Mouse (Mus musculus): ENCODE measurements around the gene Npc1l1.

Gene Npc1l1

GRCm38 (mm10) chr11:6163062-6163461, 66.9 kb downstream of the Npc1l1 start:
- no peak for DNase-seq (ENCODE audit: low spot score in 2 of 2)

- DNase-seq (ENCODE audit: low spot score in 2 of 2): no peak
These were observed 68.4 kb downstream of the Npc1l1 start for GRCm38 (mm10) chr11:6161549-6161948.
